Mouse (Mus musculus): Measurements from ENCODE around the gene Cdk8. TPM values are rescaled to one million over a fixed set of nuclear protein-coding genes. Genes with fewer than 3 reads are reported as not detected.

Gene Cdk8
- polyA plus RNA-seq, 1 experiment from 2014 or later, result 17.1 TPM

- Histone ChIP-seq H3K4me3 (ENCODE audit: control insufficient read depth in 1 of 2, insufficient read depth in 1 of 2, low read depth in 1 of 2, low read length in 2 of 2) (peak within 1 kb of the TSS; percentile 63 to 91), H3K9me3 (ENCODE audit: control insufficient read depth, low read length) (no peaks in the 10 kb centered on the region), H3K4me1 (ENCODE audit: control insufficient read depth in 2 of 2, insufficient read depth in 2 of 2, low read length in 2 of 2) (peaks cover 2 to 4% of the 10 kb centered on the region in 2 experiments; a peak in 3 of 4 replicates), H3K9ac (ENCODE audit: low read length) (peak within 1 kb of the TSS; percentile 83), H3K4me2 (ENCODE audit: low read length) (peak within 1 kb of the TSS; percentile 76), H3K27ac (replicated peaks in 1 of 2; ENCODE audit: control insufficient read depth in 1 of 2, insufficient read depth in 1 of 2, low read depth in 2 of 2, low read length in 2 of 2) (peak within 1 kb of the TSS; percentile 97 to 99), H3K27me3 (ENCODE audit: control insufficient read depth, insufficient read depth, low read length) (no peaks in the 10 kb centered on the region), H3K36me3 (ENCODE audit: control insufficient read depth, insufficient read depth, low read length) (peaks cover 38% of the 10 kb centered on the region)
- WGBS, result under 1% methylated on average over 67 of the region's 67 CpGs
- ATAC-seq (ENCODE audit: insufficient number of reproducible peaks, insufficient read depth, low FRiP score, low read depth), result peak; percentile 99
These were observed 9.9 kb upstream of the Cdk8 start, which contains the start of gene Rnf6 for GRCm38 (mm10) chr5:146220879-146221714. Gene Rnf6 (minus strand): TSS chr5:146221555.

- H3K4me3 ChIP-seq (ENCODE audit: control insufficient read depth in 1 of 2, insufficient read depth in 1 of 2, low read depth in 1 of 2, low read length in 2 of 2), result peak overlapping the region; percentile 63 to 91
- H3K4me1 ChIP-seq (ENCODE audit: control insufficient read depth in 2 of 2, insufficient read depth in 2 of 2, low read length in 2 of 2), result peaks cover 2 to 4% of the 10 kb centered on the region in 2 experiments; a peak in 3 of 4 replicates
- peak overlapping the region; percentile 83 for H3K9ac ChIP-seq (ENCODE audit: low read length)
- peaks cover 31% of the 10 kb centered on the region for H3K36me3 ChIP-seq (ENCODE audit: control insufficient read depth, insufficient read depth, low read length)
- 33% methylated on average over 6 of the region's 6 CpGs for WGBS
- no peaks in the 10 kb centered on the region for H3K9me3 ChIP-seq (ENCODE audit: control insufficient read depth, low read length)
- no peaks in the 10 kb centered on the region for H3K27me3 ChIP-seq (ENCODE audit: control insufficient read depth, insufficient read depth, low read length)
- peak overlapping the region; percentile 74 for H3K4me2 ChIP-seq (ENCODE audit: low read length)
- ATAC-seq (ENCODE audit: insufficient number of reproducible peaks, insufficient read depth, low FRiP score, low read depth), result no peak
- peak overlapping the region; percentile 97 to 99 for H3K27ac ChIP-seq (replicated peaks in 1 of 2; ENCODE audit: control insufficient read depth in 1 of 2, insufficient read depth in 1 of 2, low read depth in 2 of 2, low read length in 2 of 2)
These were observed 9.3 kb upstream of the Cdk8 start for GRCm38 (mm10) chr5:146221722-146222121.

GRCm38 (mm10) chr5:146223786-146224185, 7.2 kb upstream of the Cdk8 start:
- no peak for ATAC-seq (ENCODE audit: insufficient number of reproducible peaks, insufficient read depth, low FRiP score, low read depth)

GRCm38 (mm10) chr5:146227496-146227895, 3.5 kb upstream of the Cdk8 start:
- ATAC-seq (ENCODE audit: insufficient number of reproducible peaks, insufficient read depth, low FRiP score, low read depth), result no peak
- no peaks in the 10 kb centered on the region for H3K36me3 ChIP-seq (ENCODE audit: control insufficient read depth, insufficient read depth, low read length)
- peaks cover 0 to 5% of the 10 kb centered on the region in 2 experiments; a peak in 2 of 4 replicates for H3K4me1 ChIP-seq (ENCODE audit: control insufficient read depth in 2 of 2, insufficient read depth in 2 of 2, low read length in 2 of 2)
- no peak overlapping the region for H3K4me3 ChIP-seq (ENCODE audit: control insufficient read depth in 1 of 2, insufficient read depth in 1 of 2, low read depth in 1 of 2, low read length in 2 of 2)
- no peak overlapping the region for H3K27ac ChIP-seq (replicated peaks in 1 of 2; ENCODE audit: control insufficient read depth in 1 of 2, insufficient read depth in 1 of 2, low read depth in 2 of 2, low read length in 2 of 2)
- no peak overlapping the region for H3K9ac ChIP-seq (ENCODE audit: low read length)
- no peaks in the 10 kb centered on the region for H3K27me3 ChIP-seq (ENCODE audit: control insufficient read depth, insufficient read depth, low read length)
- H3K9me3 ChIP-seq (ENCODE audit: control insufficient read depth, low read length), result no peaks in the 10 kb centered on the region
- 82% methylated on average over 8 of the region's 8 CpGs for WGBS
- H3K4me2 ChIP-seq (ENCODE audit: low read length), result no peak overlapping the region

More at GRCm38 (mm10) chr5:146223786-146224185, 7.2 kb upstream of the Cdk8 start:
- Histone ChIP-seq H3K4me3 (ENCODE audit: control insufficient read depth in 1 of 2, insufficient read depth in 1 of 2, low read depth in 1 of 2, low read length in 2 of 2) (no peak overlapping the region), H3K4me2 (ENCODE audit: low read length) (no peak overlapping the region), H3K27ac (replicated peaks in 1 of 2; ENCODE audit: control insufficient read depth in 1 of 2, insufficient read depth in 1 of 2, low read depth in 2 of 2, low read length in 2 of 2) (no peak overlapping the region), H3K4me1 (ENCODE audit: control insufficient read depth in 2 of 2, insufficient read depth in 2 of 2, low read length in 2 of 2) (peaks cover 2 to 4% of the 10 kb centered on the region in 2 experiments; a peak in 3 of 4 replicates), H3K27me3 (ENCODE audit: control insufficient read depth, insufficient read depth, low read length) (no peaks in the 10 kb centered on the region), H3K36me3 (ENCODE audit: control insufficient read depth, insufficient read depth, low read length) (peaks cover 11% of the 10 kb centered on the region), H3K9ac (ENCODE audit: low read length) (no peak overlapping the region), H3K9me3 (ENCODE audit: control insufficient read depth, low read length) (no peaks in the 10 kb centered on the region)
- 89% methylated on average over 5 of the region's 5 CpGs for WGBS

- ATAC-seq (ENCODE audit: insufficient number of reproducible peaks, insufficient read depth, low FRiP score, low read depth), result no peak
- WGBS, result 56% methylated on average over 17 of the region's 17 CpGs
- Histone ChIP-seq H3K9me3 (ENCODE audit: control insufficient read depth, low read length) (no peaks in the 10 kb centered on the region), H3K4me1 (ENCODE audit: control insufficient read depth in 2 of 2, insufficient read depth in 2 of 2, low read length in 2 of 2) (peaks cover 0 to 14% of the 10 kb centered on the region in 2 experiments; a peak in 3 of 4 replicates), H3K27me3 (ENCODE audit: control insufficient read depth, insufficient read depth, low read length) (no peaks in the 10 kb centered on the region), H3K4me3 (ENCODE audit: control insufficient read depth in 1 of 2, insufficient read depth in 1 of 2, low read depth in 1 of 2, low read length in 2 of 2) (peak overlapping the region; percentile 77 to 79; a peak in 3 of 4 replicates), H3K4me2 (ENCODE audit: low read length) (peak overlapping the region; percentile 93), H3K9ac (ENCODE audit: low read length) (peak overlapping the region; percentile 89), H3K27ac (replicated peaks in 1 of 2; ENCODE audit: control insufficient read depth in 1 of 2, insufficient read depth in 1 of 2, low read depth in 2 of 2, low read length in 2 of 2) (peak overlapping the region in 1 of 2 experiments; percentile 94; a peak in 2 of 4 replicates), H3K36me3 (ENCODE audit: control insufficient read depth, insufficient read depth, low read length) (no peaks in the 10 kb centered on the region)
These were observed 970 bp upstream of the Cdk8 start for GRCm38 (mm10) chr5:146229869-146230650.

- H3K4me1 ChIP-seq (ENCODE audit: control insufficient read depth in 2 of 2, insufficient read depth in 2 of 2, low read length in 2 of 2), result peaks cover 0 to 14% of the 10 kb centered on the region in 2 experiments; a peak in 3 of 4 replicates
- H3K4me3 ChIP-seq (ENCODE audit: control insufficient read depth in 1 of 2, insufficient read depth in 1 of 2, low read depth in 1 of 2, low read length in 2 of 2), result peak overlapping the region; percentile 77 to 79
- peak overlapping the region; percentile 93 for H3K4me2 ChIP-seq (ENCODE audit: low read length)
- no peaks in the 10 kb centered on the region for H3K27me3 ChIP-seq (ENCODE audit: control insufficient read depth, insufficient read depth, low read length)
- no peaks in the 10 kb centered on the region for H3K9me3 ChIP-seq (ENCODE audit: control insufficient read depth, low read length)
- WGBS, result 0% methylated on average over 19 of the region's 19 CpGs
- H3K9ac ChIP-seq (ENCODE audit: low read length), result peak overlapping the region; percentile 89
- H3K36me3 ChIP-seq (ENCODE audit: control insufficient read depth, insufficient read depth, low read length), result no peaks in the 10 kb centered on the region
- no peak for ATAC-seq (ENCODE audit: insufficient number of reproducible peaks, insufficient read depth, low FRiP score, low read depth)
- peak overlapping the region; percentile 94 to 98 for H3K27ac ChIP-seq (replicated peaks in 1 of 2; ENCODE audit: control insufficient read depth in 1 of 2, insufficient read depth in 1 of 2, low read depth in 2 of 2, low read length in 2 of 2)
These were observed 596 bp downstream of the Cdk8 start for GRCm38 (mm10) chr5:146231655-146231996.

- Histone ChIP-seq H3K9ac (ENCODE audit: low read length) (peak overlapping the region; percentile 89), H3K9me3 (ENCODE audit: control insufficient read depth, low read length) (no peaks in the 10 kb centered on the region), H3K27me3 (ENCODE audit: control insufficient read depth, insufficient read depth, low read length) (no peaks in the 10 kb centered on the region), H3K4me3 (ENCODE audit: control insufficient read depth in 1 of 2, insufficient read depth in 1 of 2, low read depth in 1 of 2, low read length in 2 of 2) (peak overlapping the region; percentile 77 to 79), H3K27ac (replicated peaks in 1 of 2; ENCODE audit: control insufficient read depth in 1 of 2, insufficient read depth in 1 of 2, low read depth in 2 of 2, low read length in 2 of 2) (peak overlapping the region in 1 of 2 experiments; percentile 94; a peak in 1 of 4 replicates), H3K4me1 (ENCODE audit: control insufficient read depth in 2 of 2, insufficient read depth in 2 of 2, low read length in 2 of 2) (peaks cover 0 to 14% of the 10 kb centered on the region in 2 experiments; a peak in 3 of 4 replicates), H3K36me3 (ENCODE audit: control insufficient read depth, insufficient read depth, low read length) (no peaks in the 10 kb centered on the region), H3K4me2 (ENCODE audit: low read length) (peak overlapping the region; percentile 93)
- ATAC-seq (ENCODE audit: insufficient number of reproducible peaks, insufficient read depth, low FRiP score, low read depth), result no peak
- WGBS, result 30% methylated on average over 6 of the region's 6 CpGs
These were observed 1.1 kb downstream of the Cdk8 start for GRCm38 (mm10) chr5:146232056-146232675.
